Mouse (Mus musculus): ENCODE measurements around the gene Znfx1. TPM values are rescaled to one million over a fixed set of nuclear protein-coding genes. Genes with fewer than 3 reads are reported as not detected.

Gene Znfx1
- polyA plus RNA-seq, 1 experiment from 2014 or later = 7.5 TPM

- Histone ChIP-seq H3K27me3 (ENCODE audit: insufficient read depth, poor library complexity, severe bottlenecking) (no peaks in the 10 kb centered on the region), H3K4me3 (no peak overlapping the region), H3K4me1 (replicated peaks) (peaks cover 24% of the 10 kb centered on the region), H3K9me3 (no peaks in the 10 kb centered on the region), H3K27ac (no peak overlapping the region), H3K36me3 (peaks cover 33% of the 10 kb centered on the region)
- DNase-seq (ENCODE audit: low spot score) = peak; percentile 46
- 32% methylated on average over 6 of the region's 6 CpGs for WGBS
These were observed 4.0 kb upstream of the Znfx1 start for GRCm38 (mm10) chr2:167066528-167067516.

- Histone ChIP-seq H3K4me1 (replicated peaks) (peaks cover 26% of the 10 kb centered on the region), H3K36me3 (peaks cover 33% of the 10 kb centered on the region), H3K27me3 (ENCODE audit: insufficient read depth, poor library complexity, severe bottlenecking) (no peaks in the 10 kb centered on the region), H3K27ac (peak overlapping the region; percentile 46; the same call in 1 of the 2 replicates), H3K9me3 (no peaks in the 10 kb centered on the region), H3K4me3 (peak overlapping the region; percentile 84; the same call in 1 of the 2 replicates)
- no peak for DNase-seq (ENCODE audit: low spot score)
- 67% methylated on average over 1 of the region's 1 CpGs for WGBS
These were observed 3.2 kb upstream of the Znfx1 start for GRCm38 (mm10) chr2:167066031-167066430.

DNA sequence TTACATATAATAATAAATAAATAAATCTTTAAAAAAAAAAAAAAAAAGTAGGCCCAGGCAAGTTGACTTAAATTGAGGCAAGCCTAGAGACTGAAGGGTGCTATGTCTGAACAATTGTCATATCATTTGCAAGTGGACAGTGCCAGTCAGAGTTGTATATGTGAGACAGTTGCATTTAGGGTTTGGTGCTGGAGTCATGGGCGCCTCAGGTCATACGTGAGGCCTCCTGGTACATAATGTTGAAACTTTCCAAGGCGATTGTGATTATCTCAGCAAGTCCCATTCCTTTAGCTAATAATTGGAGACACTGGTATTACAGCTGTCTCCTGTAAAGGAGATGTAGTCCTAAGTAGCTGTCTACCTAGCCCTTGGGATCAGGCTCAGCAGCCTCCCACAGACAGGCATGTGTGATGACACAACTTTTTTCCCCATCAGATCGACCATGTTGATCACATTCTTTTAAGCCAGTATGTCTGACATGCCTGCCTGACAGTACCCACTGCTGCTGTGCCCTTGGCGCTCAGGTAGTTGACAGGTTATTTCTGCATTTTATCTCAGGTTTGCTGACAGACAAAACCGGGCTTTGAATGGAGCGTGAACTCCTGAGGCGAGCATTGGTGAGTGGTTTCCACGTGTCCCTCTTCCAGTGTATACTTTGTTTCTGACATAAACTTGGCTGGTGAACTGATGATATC, 1.9 kb upstream of the Znfx1 start:
- H3K27me3 ChIP-seq (ENCODE audit: insufficient read depth, poor library complexity, severe bottlenecking) = no peaks in the 10 kb centered on the region
- H3K27ac ChIP-seq = peak overlapping the region; percentile 75
- 31% methylated on average over 9 of the region's 9 CpGs for WGBS
- DNase-seq (ENCODE audit: low spot score) = no peak
- peaks cover 36% of the 10 kb centered on the region for H3K36me3 ChIP-seq
- H3K9me3 ChIP-seq = no peaks in the 10 kb centered on the region
- H3K4me3 ChIP-seq = peak overlapping the region; percentile 84
- H3K4me1 ChIP-seq (replicated peaks) = peaks cover 36% of the 10 kb centered on the region

- H3K27ac ChIP-seq = peak overlapping the region; percentile 99
- H3K27me3 ChIP-seq (ENCODE audit: insufficient read depth, poor library complexity, severe bottlenecking) = no peaks in the 10 kb centered on the region
- 1% methylated on average over 7 of the region's 7 CpGs for WGBS
- H3K36me3 ChIP-seq = peaks cover 41% of the 10 kb centered on the region
- peaks cover 40% of the 10 kb centered on the region for H3K4me1 ChIP-seq (replicated peaks)
- H3K4me3 ChIP-seq = peak overlapping the region; percentile 84
- DNase-seq (ENCODE audit: low spot score) = no peak
- no peaks in the 10 kb centered on the region for H3K9me3 ChIP-seq
These were observed 1.2 kb upstream of the Znfx1 start for GRCm38 (mm10) chr2:167063906-167064496.

DNA sequence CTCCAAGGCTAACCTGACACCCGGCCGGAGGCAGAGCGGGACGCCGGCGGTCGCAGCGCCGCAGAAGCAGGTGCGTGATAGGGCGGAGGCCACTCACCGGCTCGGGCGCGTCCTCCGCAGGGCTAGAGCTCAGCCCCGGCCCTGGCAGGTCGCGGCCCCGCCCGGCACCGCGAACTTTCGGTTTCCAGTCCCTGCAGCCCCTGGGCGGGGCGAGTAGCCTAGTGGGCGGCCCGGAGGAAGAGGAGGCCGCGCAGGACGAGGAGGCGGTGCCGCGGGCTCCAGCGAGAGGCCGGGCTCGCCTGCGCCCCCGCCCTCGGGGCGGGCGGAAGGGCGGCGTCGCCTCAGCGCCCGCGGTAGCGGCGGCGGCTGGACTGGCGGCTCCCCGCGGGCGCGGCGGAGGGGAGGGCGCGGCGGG, 311 bp downstream of the Znfx1 start:
- WGBS = under 1% methylated on average over 60 of the region's 60 CpGs
- peaks cover 40% of the 10 kb centered on the region for H3K4me1 ChIP-seq (replicated peaks)
- H3K27ac ChIP-seq = peak overlapping the region; percentile 99
- H3K4me3 ChIP-seq = peak overlapping the region; percentile 84
- H3K36me3 ChIP-seq = peaks cover 45% of the 10 kb centered on the region
- peak; percentile 88 for DNase-seq (ENCODE audit: low spot score)
- no peaks in the 10 kb centered on the region for H3K9me3 ChIP-seq
- no peaks in the 10 kb centered on the region for H3K27me3 ChIP-seq (ENCODE audit: insufficient read depth, poor library complexity, severe bottlenecking)

GRCm38 (mm10) chr2:167061381-167062034, 1.3 kb downstream of the Znfx1 start:
- peak overlapping the region; percentile 99 for H3K27ac ChIP-seq
- no peaks in the 10 kb centered on the region for H3K9me3 ChIP-seq
- no peak for DNase-seq (ENCODE audit: low spot score)
- peak overlapping the region; percentile 84 for H3K4me3 ChIP-seq
- WGBS = 36% methylated on average over 11 of the region's 11 CpGs
- peaks cover 40% of the 10 kb centered on the region for H3K4me1 ChIP-seq (replicated peaks)
- H3K36me3 ChIP-seq = peaks cover 49% of the 10 kb centered on the region
- no peaks in the 10 kb centered on the region for H3K27me3 ChIP-seq (ENCODE audit: insufficient read depth, poor library complexity, severe bottlenecking)

GRCm38 (mm10) chr2:167060761-167061160, 2.1 kb downstream of the Znfx1 start:
- DNase-seq (ENCODE audit: low spot score) = no peak
- H3K4me3 ChIP-seq = peak overlapping the region; percentile 84; the same call in 1 of the 2 replicates
- peaks cover 49% of the 10 kb centered on the region for H3K36me3 ChIP-seq
- H3K9me3 ChIP-seq = no peaks in the 10 kb centered on the region
- no peaks in the 10 kb centered on the region for H3K27me3 ChIP-seq (ENCODE audit: insufficient read depth, poor library complexity, severe bottlenecking)
- H3K4me1 ChIP-seq (replicated peaks) = peaks cover 39% of the 10 kb centered on the region
- H3K27ac ChIP-seq = no peak overlapping the region

DNA sequence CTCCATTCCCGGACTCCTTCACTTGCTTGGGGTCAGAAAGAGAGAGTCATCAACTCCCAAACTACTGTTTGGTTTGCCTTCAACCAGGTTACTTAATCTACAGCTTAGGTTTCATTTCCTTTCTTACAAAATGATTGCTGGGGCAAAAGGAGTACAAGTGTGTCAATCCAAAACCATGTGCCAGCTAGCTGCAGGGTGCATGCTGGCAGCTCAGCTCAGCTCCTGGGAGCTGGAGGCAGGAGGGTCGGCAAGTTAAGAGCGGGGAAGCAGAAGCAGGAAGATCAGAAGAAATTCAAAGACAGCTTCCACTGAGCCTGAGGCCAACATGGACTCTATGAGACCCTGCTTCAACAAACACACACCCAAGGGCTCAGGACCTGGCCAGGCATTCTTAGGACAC, 2.5 kb downstream of the Znfx1 start:
- WGBS = 72% methylated on average over 3 of the region's 3 CpGs
- H3K27ac ChIP-seq = no peak overlapping the region
- H3K36me3 ChIP-seq = peaks cover 49% of the 10 kb centered on the region
- DNase-seq (ENCODE audit: low spot score) = no peak
- H3K4me1 ChIP-seq (replicated peaks) = peaks cover 35% of the 10 kb centered on the region
- no peaks in the 10 kb centered on the region for H3K27me3 ChIP-seq (ENCODE audit: insufficient read depth, poor library complexity, severe bottlenecking)
- no peaks in the 10 kb centered on the region for H3K9me3 ChIP-seq
- peak overlapping the region; percentile 27; the same call in 1 of the 2 replicates for H3K4me3 ChIP-seq

GRCm38 (mm10) chr2:167059960-167060359, 2.9 kb downstream of the Znfx1 start:
- H3K4me1 ChIP-seq (replicated peaks) = peaks cover 31% of the 10 kb centered on the region
- H3K4me3 ChIP-seq = peak overlapping the region; percentile 2; the same call in 1 of the 2 replicates
- H3K36me3 ChIP-seq = peaks cover 49% of the 10 kb centered on the region
- H3K27ac ChIP-seq = no peak overlapping the region
- 67% methylated on average over 12 of the region's 12 CpGs for WGBS
- no peak for DNase-seq (ENCODE audit: low spot score)
- H3K27me3 ChIP-seq (ENCODE audit: insufficient read depth, poor library complexity, severe bottlenecking) = no peaks in the 10 kb centered on the region
- no peaks in the 10 kb centered on the region for H3K9me3 ChIP-seq

DNA sequence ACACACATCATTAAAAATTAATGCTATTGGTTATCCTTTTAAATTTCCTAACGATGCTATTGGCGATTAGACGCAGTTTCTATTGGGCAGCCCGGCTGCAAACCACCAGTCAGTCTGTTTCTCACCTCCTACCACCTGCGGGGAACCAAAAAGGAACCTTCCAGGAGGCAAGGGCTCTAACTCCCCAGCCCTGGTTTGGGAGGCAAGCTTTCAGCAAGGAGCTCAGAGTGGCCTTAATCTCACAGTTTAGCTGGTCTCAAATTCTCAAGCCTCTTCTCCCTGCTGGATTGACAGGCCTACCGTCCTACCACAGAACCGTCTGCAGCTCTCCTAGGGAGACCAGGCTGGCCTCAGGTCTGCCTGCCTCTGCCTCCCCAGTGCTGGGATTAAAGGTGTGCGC, 3.3 kb downstream of the Znfx1 start:
- WGBS = 44% methylated on average over 8 of the region's 8 CpGs
- Histone ChIP-seq H3K4me3 (peak overlapping the region; percentile 2; the same call in 1 of the 2 replicates), H3K27ac (no peak overlapping the region), H3K36me3 (peaks cover 49% of the 10 kb centered on the region), H3K4me1 (replicated peaks) (peaks cover 27% of the 10 kb centered on the region), H3K27me3 (ENCODE audit: insufficient read depth, poor library complexity, severe bottlenecking) (no peaks in the 10 kb centered on the region), H3K9me3 (no peaks in the 10 kb centered on the region)
- no peak for DNase-seq (ENCODE audit: low spot score)

GRCm38 (mm10) chr2:167058814-167059387, 3.9 kb downstream of the Znfx1 start:
- 70% methylated on average over 3 of the region's 3 CpGs for WGBS
- no peak for DNase-seq (ENCODE audit: low spot score)
- Histone ChIP-seq H3K9me3 (no peaks in the 10 kb centered on the region), H3K4me3 (no peak overlapping the region), H3K27ac (no peak overlapping the region), H3K27me3 (ENCODE audit: insufficient read depth, poor library complexity, severe bottlenecking) (no peaks in the 10 kb centered on the region), H3K36me3 (peaks cover 50% of the 10 kb centered on the region), H3K4me1 (replicated peaks) (peaks cover 26% of the 10 kb centered on the region)

- H3K9me3 ChIP-seq = no peaks in the 10 kb centered on the region
- 78% methylated on average over 3 of the region's 3 CpGs for WGBS
- DNase-seq (ENCODE audit: low spot score) = no peak
- H3K27me3 ChIP-seq (ENCODE audit: insufficient read depth, poor library complexity, severe bottlenecking) = no peaks in the 10 kb centered on the region
- no peak overlapping the region for H3K4me3 ChIP-seq
- H3K4me1 ChIP-seq (replicated peaks) = peaks cover 32% of the 10 kb centered on the region
- no peak overlapping the region for H3K27ac ChIP-seq
- peaks cover 54% of the 10 kb centered on the region for H3K36me3 ChIP-seq
These were observed 4.6 kb downstream of the Znfx1 start for GRCm38 (mm10) chr2:167058201-167058600.
